Mouse (Mus musculus) liver, embryonic 14.5 days (tissue): ENCODE measurements at regions not wholly inside any gene's neighbourhood (a gene's known extent, or its start where the extent isn't known, plus 50 kb on each side); places are given as distances from the start of the nearest gene placed in this dataset.

Experiments
- CTCF ChIP-seq: IDR thresholded peaks from 2 replicates; pipeline ENCODE4 v1.5.1; 2016; ENCODE audit warnings: antibody characterized with exemption, low read depth, control low read depth
- EP300 ChIP-seq: IDR thresholded peaks from 2 replicates; pipeline ENCODE4 v1.6.1; 2016; ENCODE audit warnings: antibody characterized with exemption, low read depth

GRCm38 (mm10) chr7:95091360-95091759 lies 1079.7 kb upstream of the Tenm4 start:
- TF ChIP-seq CTCF (peak; percentile 9; the same call in 1 of the 2 replicates), EP300 (no peak)
